Mouse (Mus musculus) forebrain, embryonic 13.5 days (tissue): ENCODE measurements at regions not wholly inside any gene's neighbourhood (a gene's known extent, or its start where the extent isn't known, plus 50 kb on each side); places are given as distances from the start of the nearest gene placed in this dataset.

ENCODE experiments used
- ATAC-seq: fragments of 200-750 bp; cut with Nextera tagmentation; 2 replicates; pipeline ENCODE4 v1.8.0; 2017
- H3K27ac ChIP-seq: fragments of 300-500 bp; sonication (generic); 2 replicates; pipeline ENCODE4 v1.5.1; 2015; ENCODE audit warnings: inconsistent platforms, mild to moderate bottlenecking, moderate library complexity
- H3K27me3 ChIP-seq: fragments of 300-500 bp; sonication (generic); 2 replicates; pipeline ENCODE4 v1.6.1; 2015; ENCODE audit warnings: mild to moderate bottlenecking, inconsistent platforms
- H3K36me3 ChIP-seq: fragments of 300-500 bp; sonication (generic); 2 replicates; pipeline ENCODE4 v1.6.1; 2015; ENCODE audit warnings: mild to moderate bottlenecking, inconsistent platforms; ENCODE audit not compliant: poor library complexity, severe bottlenecking
- H3K4me1 ChIP-seq: fragments of 300-500 bp; sonication (generic); 2 replicates; pipeline ENCODE4 v1.6.1; 2015; ENCODE audit warnings: inconsistent platforms
- H3K4me2 ChIP-seq: fragments of 300-500 bp; sonication (generic); 2 replicates; pipeline ENCODE4 v1.6.1; 2015; ENCODE audit warnings: inconsistent platforms, mild to moderate bottlenecking, moderate library complexity
- H3K4me3 ChIP-seq: fragments of 300-500 bp; sonication (generic); 2 replicates; pipeline ENCODE4 v1.5.1; 2015; ENCODE audit warnings: mild to moderate bottlenecking, inconsistent platforms
- H3K9ac ChIP-seq: fragments of 300-500 bp; sonication (generic); 2 replicates; pipeline ENCODE4 v1.6.1; 2015; ENCODE audit warnings: mild to moderate bottlenecking, inconsistent platforms
- H3K9me3 ChIP-seq: fragments of 300-500 bp; sonication (generic); replicated peaks from 2 replicates; pipeline ENCODE4 v1.6.1; 2016; ENCODE audit warnings: inconsistent platforms
- WGBS: fragments of 180-500 bp; shearing (Covaris S2); methylation state at CpG from one replicate; pipeline ENCODE4 v1.1.7; 2015; 5-methylcytosine and 5-hydroxymethylcytosine counted together

DNA sequence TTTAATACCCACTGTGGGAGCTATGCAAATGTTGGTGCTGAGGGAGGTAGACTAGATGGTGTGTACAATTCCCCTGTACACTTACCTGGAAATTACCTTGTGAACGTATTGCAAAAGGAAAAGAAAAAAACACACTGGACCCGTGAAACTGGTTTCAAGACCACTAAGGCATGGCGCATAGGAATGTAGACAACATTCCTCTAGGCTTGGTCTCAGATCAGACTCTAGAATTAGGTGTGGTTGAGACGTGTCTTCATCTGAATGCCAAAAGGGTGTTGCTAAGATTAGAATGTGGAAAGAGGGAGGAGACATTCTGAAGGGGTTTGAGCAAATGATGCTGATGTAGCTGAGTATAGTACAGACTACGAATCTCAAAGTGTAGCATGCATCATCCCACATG lies 237.1 kb upstream of the Tank start:
- ATAC-seq: no peak
- Histone ChIP-seq H3K9ac (no peak overlapping the region), H3K4me1 (no peaks in the 10 kb centered on the region), H3K4me3 (no peak overlapping the region), H3K9me3 (no peaks in the 10 kb centered on the region), H3K27ac (no peak overlapping the region), H3K27me3 (no peaks in the 10 kb centered on the region), H3K36me3 (no peaks in the 10 kb centered on the region), H3K4me2 (no peak overlapping the region)
- WGBS: 87% methylated on average over 5 of the region's 5 CpGs

DNA sequence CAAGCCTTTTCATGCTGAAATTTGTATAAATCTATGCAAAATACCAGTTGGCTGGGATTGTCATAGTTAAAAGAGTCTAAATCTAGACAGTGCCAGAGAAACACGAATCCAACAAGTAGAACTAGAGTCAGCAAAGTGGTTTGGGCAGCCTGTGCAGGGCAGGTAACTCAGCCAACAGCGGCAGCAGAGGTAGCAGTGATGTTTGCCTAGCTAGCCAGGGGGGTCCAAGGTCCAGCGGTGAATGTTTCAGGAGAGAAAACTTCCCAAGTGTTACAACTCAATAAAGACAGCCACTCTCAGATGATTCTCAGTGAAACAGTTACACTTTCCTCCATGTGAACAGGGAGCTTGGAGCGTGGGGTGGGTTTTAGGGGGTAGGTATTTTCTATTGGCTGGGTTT lies 259.2 kb upstream of the Tank start:
- WGBS: 93% methylated on average over 4 of the region's 4 CpGs
- H3K4me3 ChIP-seq: no peak overlapping the region

DNA sequence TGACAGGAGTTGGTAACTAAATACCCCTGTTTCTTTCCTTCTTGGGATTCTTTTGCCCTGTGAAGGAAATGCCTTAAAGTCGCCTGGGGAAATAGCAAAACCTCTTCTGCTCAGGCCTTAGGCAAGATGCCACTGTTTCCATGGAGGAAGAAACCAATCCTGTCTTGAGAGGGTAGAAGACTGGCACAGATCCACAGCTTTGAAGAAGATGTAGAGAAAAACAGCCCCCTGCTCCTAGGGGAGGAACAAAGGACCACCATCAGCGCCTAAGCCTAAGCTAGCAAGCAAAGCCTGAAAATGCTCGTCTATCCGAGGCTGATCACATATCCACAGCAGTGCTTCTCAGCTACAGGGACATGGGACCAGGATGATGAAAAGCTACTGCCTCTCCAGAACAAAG lies 268.0 kb upstream of the Tank start:
- Histone ChIP-seq H3K4me1 (no peaks in the 10 kb centered on the region), H3K36me3 (no peaks in the 10 kb centered on the region), H3K9ac (no peak overlapping the region), H3K27me3 (no peaks in the 10 kb centered on the region), H3K27ac (no peak overlapping the region), H3K4me2 (no peak overlapping the region), H3K4me3 (no peak overlapping the region), H3K9me3 (no peaks in the 10 kb centered on the region)
- WGBS: 54% methylated on average over 4 of the region's 4 CpGs
- no peak for ATAC-seq

More for the DNA sequence above, 259.2 kb upstream of the Tank start:
- Histone ChIP-seq H3K27ac (no peak overlapping the region), H3K9ac (no peak overlapping the region), H3K4me1 (no peaks in the 10 kb centered on the region), H3K9me3 (no peaks in the 10 kb centered on the region), H3K27me3 (no peaks in the 10 kb centered on the region), H3K4me2 (no peak overlapping the region), H3K36me3 (no peaks in the 10 kb centered on the region)
- no peak for ATAC-seq

DNA sequence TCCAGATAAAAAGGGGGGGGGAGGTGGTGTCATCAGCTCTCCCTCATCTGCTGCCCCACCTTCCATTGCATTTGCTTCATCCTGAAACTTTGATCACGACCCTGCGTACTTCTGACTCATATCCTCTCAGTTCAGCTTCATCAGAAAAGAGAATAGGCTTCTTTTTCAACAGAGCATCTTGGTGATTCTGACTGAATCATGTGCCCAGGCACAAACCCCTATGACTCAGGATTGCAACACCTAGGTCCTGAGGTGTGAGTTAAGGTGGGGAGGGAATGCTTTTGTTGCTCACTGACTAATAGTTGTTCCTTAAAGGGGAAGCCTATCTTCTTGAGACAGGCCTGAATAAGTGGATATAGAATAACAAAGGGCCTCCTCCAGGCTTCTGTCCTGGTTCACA lies 269.2 kb upstream of the Tank start:
- no peak overlapping the region for H3K4me2 ChIP-seq
- no peak overlapping the region for H3K9ac ChIP-seq
- no peak overlapping the region for H3K4me3 ChIP-seq
- H3K36me3 ChIP-seq: no peaks in the 10 kb centered on the region
- H3K27ac ChIP-seq: no peak overlapping the region
- H3K27me3 ChIP-seq: no peaks in the 10 kb centered on the region
- H3K9me3 ChIP-seq: no peaks in the 10 kb centered on the region
- no peak for ATAC-seq
- WGBS: 86% methylated on average over 2 of the region's 2 CpGs
- no peaks in the 10 kb centered on the region for H3K4me1 ChIP-seq

DNA sequence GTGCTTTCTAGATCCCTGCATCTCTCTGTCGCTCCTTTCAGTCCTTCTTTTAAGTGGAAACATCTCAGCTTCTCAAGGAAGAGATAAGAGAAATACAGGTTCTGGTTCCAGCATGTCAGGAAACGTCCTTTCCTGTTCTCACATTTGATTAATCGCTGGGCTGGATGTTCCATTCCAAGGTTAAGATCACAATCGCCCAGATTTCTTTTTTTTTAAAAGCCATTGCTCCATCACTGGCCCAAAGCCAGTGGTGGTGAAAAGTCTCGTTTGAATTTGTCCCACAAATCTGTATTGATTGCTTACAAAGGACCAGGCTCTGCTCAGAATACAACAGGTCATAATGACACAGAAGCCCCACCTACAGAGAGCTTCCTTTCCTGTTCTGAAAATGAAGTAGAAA lies 281.2 kb upstream of the Tank start:
- WGBS: 70% methylated on average over 5 of the region's 5 CpGs
- H3K27ac ChIP-seq: no peak overlapping the region
- no peak overlapping the region for H3K9ac ChIP-seq
- ATAC-seq: no peak
- H3K36me3 ChIP-seq: no peaks in the 10 kb centered on the region
- H3K9me3 ChIP-seq: no peaks in the 10 kb centered on the region
- no peaks in the 10 kb centered on the region for H3K27me3 ChIP-seq
- no peak overlapping the region for H3K4me2 ChIP-seq
- H3K4me3 ChIP-seq: no peak overlapping the region
- H3K4me1 ChIP-seq: peaks cover 5% of the 10 kb centered on the region; the same call in 1 of the 2 replicates

DNA sequence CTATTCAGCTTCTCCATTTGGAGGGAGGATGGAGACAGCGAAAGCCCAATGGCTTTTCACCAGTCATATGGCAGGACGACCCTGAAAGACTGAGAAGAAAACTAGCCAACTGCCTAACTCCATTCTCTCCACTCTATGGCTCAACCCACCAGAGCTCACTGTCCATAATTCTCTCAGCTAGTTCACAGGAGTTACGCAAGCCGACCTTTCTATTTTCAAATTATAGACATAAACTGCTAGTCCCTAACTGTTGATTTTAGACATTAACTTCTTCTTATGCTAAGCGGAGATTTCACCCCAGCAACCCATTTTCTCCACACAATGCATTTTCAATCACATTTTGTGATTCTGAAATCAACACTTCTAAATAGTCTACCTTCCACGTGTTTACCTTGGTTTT lies 281.8 kb upstream of the Tank start:
- no peaks in the 10 kb centered on the region for H3K36me3 ChIP-seq
- no peak for ATAC-seq
- 88% methylated on average over 6 of the region's 6 CpGs for WGBS

DNA sequence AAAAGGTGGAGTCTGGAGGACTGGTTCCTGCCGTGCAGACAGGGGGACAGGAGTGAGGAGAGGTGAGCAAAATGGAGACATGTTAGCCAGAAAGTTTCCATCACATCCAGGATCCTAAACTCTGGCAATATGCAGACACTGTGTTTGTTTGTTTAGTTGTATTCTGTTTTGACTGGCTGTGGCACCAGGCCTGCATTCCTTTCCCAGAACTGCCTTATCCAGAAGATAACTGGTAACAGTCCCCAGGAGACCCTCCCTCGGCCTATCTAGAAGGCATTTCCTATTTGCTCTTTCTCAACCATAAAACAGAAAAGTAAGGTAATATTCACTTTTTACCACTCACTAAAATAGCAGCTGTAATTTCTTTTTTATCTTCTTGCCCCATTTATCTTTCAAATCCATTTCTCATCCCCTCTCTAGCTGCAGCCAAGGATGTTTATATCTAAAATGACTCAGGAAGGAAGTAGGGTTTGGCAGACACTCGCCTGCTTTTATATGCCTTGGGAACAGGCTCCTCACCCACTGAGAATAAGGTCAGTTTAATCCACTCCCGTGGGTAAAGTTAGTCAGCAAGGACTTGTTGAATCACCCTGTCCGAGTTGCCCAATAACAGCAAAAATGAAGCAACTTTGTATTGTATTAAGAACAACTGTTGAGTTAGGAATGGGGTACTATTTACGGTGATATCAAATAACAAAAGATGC lies 283.0 kb upstream of the Tank start:
- Histone ChIP-seq H3K36me3 (no peaks in the 10 kb centered on the region), H3K27ac (no peak overlapping the region), H3K4me3 (no peak overlapping the region), H3K9me3 (no peaks in the 10 kb centered on the region), H3K4me2 (no peak overlapping the region), H3K27me3 (no peaks in the 10 kb centered on the region), H3K4me1 (peaks cover 5% of the 10 kb centered on the region; the same call in 1 of the 2 replicates), H3K9ac (no peak overlapping the region)
- WGBS: 57% methylated on average over 6 of the region's 6 CpGs
- no peak for ATAC-seq

More for the DNA sequence above, 281.8 kb upstream of the Tank start:
- H3K4me1 ChIP-seq: peaks cover 5% of the 10 kb centered on the region; the same call in 1 of the 2 replicates
- H3K27me3 ChIP-seq: no peaks in the 10 kb centered on the region
- no peak overlapping the region for H3K9ac ChIP-seq
- H3K4me3 ChIP-seq: no peak overlapping the region
- no peaks in the 10 kb centered on the region for H3K9me3 ChIP-seq
- no peak overlapping the region for H3K4me2 ChIP-seq
- H3K27ac ChIP-seq: no peak overlapping the region

DNA sequence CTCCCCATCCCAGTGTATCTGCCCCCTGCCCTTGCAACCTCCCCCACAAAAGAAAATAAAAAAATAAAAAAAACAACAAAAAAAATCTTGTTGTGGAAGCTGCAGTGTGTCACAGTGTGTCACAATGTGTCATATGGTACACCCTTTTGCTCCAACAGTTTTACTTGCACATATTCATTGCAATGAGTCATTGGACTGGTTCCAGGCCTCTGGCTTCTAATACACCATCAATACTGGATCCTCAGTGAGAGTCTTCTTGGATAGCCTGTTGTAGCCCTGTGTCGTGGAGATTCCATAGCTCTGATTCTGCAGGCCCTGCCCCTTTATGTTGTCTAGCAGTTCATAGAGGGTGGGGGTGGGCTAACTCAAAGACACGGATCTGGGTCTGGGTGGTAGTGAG lies 290.1 kb upstream of the Tank start:
- no peak overlapping the region for H3K4me3 ChIP-seq
- ATAC-seq: no peak
- 73% methylated on average over 2 of the region's 2 CpGs for WGBS

DNA sequence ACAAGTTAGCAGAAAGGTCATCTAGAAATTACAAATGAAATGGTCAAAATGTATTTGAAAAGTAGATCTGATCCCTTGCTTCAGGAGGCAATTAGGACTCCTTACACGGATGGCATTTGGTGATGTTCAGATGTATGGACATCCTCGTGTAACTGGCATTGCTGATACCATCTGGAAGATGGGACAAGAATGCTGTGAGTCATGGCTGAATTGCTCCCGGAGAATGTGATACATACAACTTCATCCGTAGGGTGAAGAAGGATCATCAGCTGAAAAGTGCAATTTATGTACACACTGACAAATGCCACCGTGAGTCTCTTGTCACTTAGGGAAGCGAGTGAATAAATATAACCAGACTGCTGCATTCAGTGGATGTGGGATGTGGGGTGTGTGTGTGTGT lies 293.7 kb upstream of the Tank start:
- no peak overlapping the region for H3K9ac ChIP-seq
- H3K4me2 ChIP-seq: peak overlapping the region; percentile 38; the same call in 1 of the 2 replicates
- no peaks in the 10 kb centered on the region for H3K36me3 ChIP-seq
- H3K4me3 ChIP-seq: no peak overlapping the region
- H3K27ac ChIP-seq: no peak overlapping the region
- no peak for ATAC-seq
- H3K9me3 ChIP-seq: no peaks in the 10 kb centered on the region
- peaks cover 16% of the 10 kb centered on the region for H3K4me1 ChIP-seq
- 79% methylated on average over 6 of the region's 6 CpGs for WGBS
- H3K27me3 ChIP-seq: 0 out of 2 replicates have a peak, but pooled peaks cover 3% of the 10 kb centered on the region

More for the DNA sequence above, 290.1 kb upstream of the Tank start:
- 0 out of 2 replicates have a peak, but pooled peaks cover 3% of the 10 kb centered on the region for H3K27me3 ChIP-seq
- H3K9me3 ChIP-seq: no peaks in the 10 kb centered on the region
- H3K27ac ChIP-seq: no peak overlapping the region
- H3K9ac ChIP-seq: no peak overlapping the region
- H3K36me3 ChIP-seq: no peaks in the 10 kb centered on the region
- H3K4me1 ChIP-seq: peaks cover 16% of the 10 kb centered on the region
- H3K4me2 ChIP-seq: no peak overlapping the region

DNA sequence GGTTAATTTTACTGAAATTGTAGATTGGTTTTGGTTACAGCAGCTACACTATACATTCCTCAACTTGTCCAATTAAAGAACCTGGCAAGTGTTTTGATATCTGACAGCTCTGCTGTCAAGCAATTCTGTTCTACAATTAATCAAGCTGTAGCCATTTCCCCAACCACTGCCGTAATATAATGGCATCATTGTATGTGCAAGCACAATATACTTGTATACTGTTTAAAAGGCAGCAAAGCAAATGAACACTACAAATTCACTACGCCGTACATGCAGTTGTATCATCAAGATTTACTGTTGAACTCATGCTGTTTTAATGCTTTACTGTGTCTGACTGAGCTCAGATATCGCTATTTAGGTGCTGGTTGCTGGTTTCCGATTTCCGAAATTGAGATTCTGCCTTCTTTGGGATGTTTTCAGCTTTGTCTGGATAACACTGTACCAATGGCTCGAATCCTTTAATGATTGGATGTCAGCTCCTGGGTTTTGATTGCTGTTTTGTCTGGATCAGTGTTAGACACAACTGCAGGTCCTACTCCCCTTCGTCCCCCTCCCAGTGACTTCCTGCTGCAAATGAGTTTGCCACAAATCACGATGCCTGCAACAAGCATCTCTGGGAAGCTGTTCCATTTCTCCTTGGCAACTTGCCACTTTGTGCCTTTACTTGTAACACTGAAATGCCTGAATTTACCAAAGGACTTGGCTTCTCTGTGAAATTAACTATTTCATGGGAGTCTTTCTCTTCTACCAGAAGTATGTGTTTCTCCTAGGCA lies 294.4 kb upstream of the Tank start:
- ATAC-seq: peak; percentile 79
- peaks cover 16% of the 10 kb centered on the region for H3K4me1 ChIP-seq
- WGBS: 45% methylated on average over 9 of the region's 9 CpGs
- H3K27me3 ChIP-seq: no peaks in the 10 kb centered on the region
- H3K9ac ChIP-seq: no peak overlapping the region
- H3K9me3 ChIP-seq: no peaks in the 10 kb centered on the region
- no peak overlapping the region for H3K4me3 ChIP-seq
- H3K4me2 ChIP-seq: peak overlapping the region; percentile 38
- H3K36me3 ChIP-seq: no peaks in the 10 kb centered on the region
- no peak overlapping the region for H3K27ac ChIP-seq

DNA sequence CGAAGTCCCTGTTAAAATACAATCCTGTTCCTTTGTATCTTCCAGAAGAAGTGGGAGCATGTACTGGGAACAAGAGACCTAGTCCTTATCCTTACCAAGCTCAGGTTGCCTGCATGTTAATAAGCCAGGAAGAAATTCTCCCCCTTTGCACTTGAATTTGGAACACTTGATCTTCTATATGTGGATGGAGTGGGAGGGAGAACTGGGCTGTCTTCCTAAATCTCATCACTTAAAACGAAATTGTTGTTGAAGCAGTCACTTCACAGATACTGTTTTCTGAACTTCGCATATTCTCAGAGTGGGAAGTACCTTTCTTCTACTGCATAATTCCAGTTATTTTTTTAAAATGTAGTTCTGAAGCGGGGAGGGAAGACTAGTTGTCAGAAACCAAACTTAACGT lies 305.7 kb upstream of the Tank start:
- no peaks in the 10 kb centered on the region for H3K27me3 ChIP-seq

DNA sequence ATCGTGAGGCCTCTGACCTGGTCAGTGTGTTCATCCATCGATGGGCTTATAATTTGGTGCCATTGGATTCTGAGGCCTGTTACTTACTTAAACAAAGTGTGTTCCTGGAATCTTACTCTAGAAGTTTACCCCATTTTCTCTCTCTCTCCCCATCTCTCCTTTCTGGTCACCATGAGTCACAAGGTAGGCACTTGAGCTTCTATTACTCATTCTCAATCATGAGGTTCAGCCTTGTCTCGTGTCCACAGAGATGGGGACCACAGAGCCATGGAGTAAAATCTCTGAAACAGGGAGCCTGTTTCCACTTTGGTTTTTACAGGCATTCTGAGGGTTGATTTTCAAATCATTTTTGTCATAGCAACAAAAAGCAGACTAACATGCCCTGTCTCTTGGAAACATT lies 304.7 kb upstream of the Rbms1 start:
- H3K9ac ChIP-seq: no peak overlapping the region
- no peak overlapping the region for H3K27ac ChIP-seq
- H3K27me3 ChIP-seq: no peaks in the 10 kb centered on the region
- WGBS: 92% methylated on average over 3 of the region's 3 CpGs
- no peaks in the 10 kb centered on the region for H3K4me1 ChIP-seq
- H3K9me3 ChIP-seq: no peaks in the 10 kb centered on the region
- H3K36me3 ChIP-seq: no peaks in the 10 kb centered on the region
- no peak overlapping the region for H3K4me2 ChIP-seq
- no peak overlapping the region for H3K4me3 ChIP-seq
- ATAC-seq: no peak

More for the DNA sequence above, 305.7 kb upstream of the Tank start:
- Histone ChIP-seq H3K36me3 (no peaks in the 10 kb centered on the region), H3K9me3 (no peaks in the 10 kb centered on the region), H3K4me2 (no peak overlapping the region), H3K4me1 (no peaks in the 10 kb centered on the region), H3K27ac (no peak overlapping the region), H3K4me3 (no peak overlapping the region), H3K9ac (no peak overlapping the region)
- 92% methylated on average over 5 of the region's 5 CpGs for WGBS
- ATAC-seq: no peak
